Mouse (Mus musculus): ENCODE results near the gene Lrrc8c. TPM values are rescaled to one million over a fixed set of nuclear protein-coding genes. Genes with fewer than 3 reads are reported as not detected.

Lrrc8c gene
- 24.5 and 26.2 TPM in 2 replicates for polyA plus RNA-seq (2015; fragmentation: Nextera tagmentation; extraction: Ambion mirVana)

GRCm38 (mm10) chr5:105519096-105519975 is at the start of gene Lrrc8c:
TSS of gene Lrrc8c (plus strand) at chr5:105519388.
- peak; percentile 90 for DNase-seq (ENCODE audit: low spot score)

- no peak for DNase-seq (ENCODE audit: low spot score)
These were observed 46.0 kb upstream of the Lrrc8c start for GRCm38 (mm10) chr5:105472983-105473705.

- DNase-seq (ENCODE audit: low spot score), result no peak
These were observed 41.7 kb upstream of the Lrrc8c start for GRCm38 (mm10) chr5:105477527-105477926.

GRCm38 (mm10) chr5:105479673-105480072 is 39.5 kb upstream of the Lrrc8c start:
- no peak for DNase-seq (ENCODE audit: low spot score)

- DNase-seq (ENCODE audit: low spot score), result no peak
These were observed 38.6 kb upstream of the Lrrc8c start for GRCm38 (mm10) chr5:105480561-105480960.

- no peak for DNase-seq (ENCODE audit: low spot score)
These were observed 35.6 kb upstream of the Lrrc8c start for GRCm38 (mm10) chr5:105483632-105484031.

- no peak for DNase-seq (ENCODE audit: low spot score)
These were observed 34.9 kb upstream of the Lrrc8c start for GRCm38 (mm10) chr5:105484247-105484646.

- DNase-seq (ENCODE audit: low spot score), result no peak
These were observed 34.3 kb upstream of the Lrrc8c start for GRCm38 (mm10) chr5:105484891-105485290.

- no peak for DNase-seq (ENCODE audit: low spot score)
These were observed 29.0 kb upstream of the Lrrc8c start for GRCm38 (mm10) chr5:105490211-105490610.

- peak; percentile 75 for DNase-seq (ENCODE audit: low spot score)
These were observed 27.8 kb upstream of the Lrrc8c start for GRCm38 (mm10) chr5:105491389-105491788.

- peak; percentile 79 for DNase-seq (ENCODE audit: low spot score)
These were observed 26.6 kb upstream of the Lrrc8c start for GRCm38 (mm10) chr5:105492367-105493246.

- peak; percentile 33 for DNase-seq (ENCODE audit: low spot score)
These were observed 25.8 kb upstream of the Lrrc8c start for GRCm38 (mm10) chr5:105493377-105493776.

GRCm38 (mm10) chr5:105494246-105494917 is 24.8 kb upstream of the Lrrc8c start:
- no peak for DNase-seq (ENCODE audit: low spot score)

GRCm38 (mm10) chr5:105494918-105495901 is 24.0 kb upstream of the Lrrc8c start:
- DNase-seq (ENCODE audit: low spot score), result peak; percentile 94

- no peak for DNase-seq (ENCODE audit: low spot score)
These were observed 23.1 kb upstream of the Lrrc8c start for GRCm38 (mm10) chr5:105496133-105496532.

- DNase-seq (ENCODE audit: low spot score), result no peak
These were observed 22.6 kb upstream of the Lrrc8c start for GRCm38 (mm10) chr5:105496586-105496985.

- DNase-seq (ENCODE audit: low spot score), result peak; percentile 77
These were observed 20.7 kb upstream of the Lrrc8c start for GRCm38 (mm10) chr5:105498429-105499000.

GRCm38 (mm10) chr5:105499396-105499795 is 19.8 kb upstream of the Lrrc8c start:
- no peak for DNase-seq (ENCODE audit: low spot score)
